Mouse (Mus musculus) embryonic facial prominence, embryonic 12.5 days (tissue): ENCODE measurements at regions not wholly inside any gene's neighbourhood (a gene's known extent, or its start where the extent isn't known, plus 50 kb on each side); places are given as distances from the start of the nearest gene placed in this dataset.

Experiments used
- ATAC-seq: fragments of 200-750 bp; cut with Nextera tagmentation; 2 replicates; pipeline ENCODE4 v1.8.0; 2017; ENCODE audit not compliant: insufficient number of reproducible peaks, insufficient read depth, low FRiP score, low TSS enrichment
- H3K27ac ChIP-seq: fragments of 300-500 bp; sonication (generic); 2 replicates; pipeline ENCODE4 v1.5.1; 2016; ENCODE audit warnings: mild to moderate bottlenecking
- H3K27me3 ChIP-seq: fragments of 300-500 bp; sonication (generic); 2 replicates; pipeline ENCODE4 v1.6.1; 2016; ENCODE audit warnings: mild to moderate bottlenecking, moderate library complexity
- H3K36me3 ChIP-seq: fragments of 300-500 bp; sonication (generic); 2 replicates; pipeline ENCODE4 v1.6.1; 2016; ENCODE audit warnings: mild to moderate bottlenecking
- H3K4me1 ChIP-seq: fragments of 300-500 bp; sonication (generic); 2 replicates; pipeline ENCODE4 v1.6.1; 2016
- H3K4me2 ChIP-seq: fragments of 300-500 bp; sonication (generic); replicated peaks from 2 replicates; pipeline ENCODE4 v1.6.1; 2016; ENCODE audit warnings: mild to moderate bottlenecking, moderate library complexity
- H3K4me3 ChIP-seq: fragments of 300-500 bp; sonication (generic); 2 replicates; pipeline ENCODE4 v1.5.1; 2016; ENCODE audit warnings: mild to moderate bottlenecking
- H3K9ac ChIP-seq: fragments of 300-500 bp; sonication (generic); 2 replicates; pipeline ENCODE4 v1.6.1; 2016; ENCODE audit warnings: mild to moderate bottlenecking, moderate library complexity
- H3K9me3 ChIP-seq: fragments of 300-500 bp; sonication (generic); 2 replicates; pipeline ENCODE4 v1.6.1; 2016; ENCODE audit warnings: mild to moderate bottlenecking, moderate library complexity
- WGBS: fragments of 180-500 bp; shearing (Covaris S2); methylation state at CpG from one replicate; pipeline ENCODE4 v1.1.7; 2016; 5-methylcytosine and 5-hydroxymethylcytosine counted together

DNA sequence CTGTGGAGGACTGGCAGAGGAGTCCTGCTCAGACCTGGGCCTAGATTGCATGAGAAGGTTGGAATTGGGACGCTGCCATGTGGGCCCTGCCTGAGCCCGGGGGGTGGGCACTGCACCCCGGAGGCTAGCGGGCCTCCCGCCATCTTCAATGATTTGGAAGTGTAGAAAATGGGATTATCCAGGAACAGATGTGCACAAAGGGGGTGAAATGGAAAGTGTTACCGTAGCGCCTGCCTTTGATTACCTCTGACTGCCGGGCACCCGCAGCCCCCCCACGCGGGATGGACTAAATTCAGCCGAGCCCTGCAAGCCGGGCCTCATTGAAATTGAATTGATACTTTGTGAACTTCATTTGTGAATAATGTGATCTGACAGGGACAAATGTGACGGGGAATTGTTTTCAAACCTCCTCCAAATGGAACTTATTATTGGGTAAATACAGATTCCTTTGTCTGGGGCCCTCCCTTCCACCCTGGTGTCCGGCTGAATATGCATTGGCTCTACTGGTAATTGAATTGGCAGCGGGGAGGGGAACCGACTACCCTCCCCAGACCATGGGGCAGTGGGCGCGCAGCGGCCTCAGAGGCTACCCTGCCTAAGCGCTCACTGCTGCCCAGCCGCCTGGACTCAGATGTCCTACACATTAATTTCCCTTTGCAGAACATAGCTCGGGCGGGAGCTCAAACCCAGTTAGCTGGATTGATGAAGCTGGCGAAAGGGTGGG is 77.9 kb upstream of the Nkx1-1 start:
- peaks cover 14% of the 10 kb centered on the region for H3K4me1 ChIP-seq
- H3K27me3 ChIP-seq = peaks cover 54% of the 10 kb centered on the region
- no peak overlapping the region for H3K27ac ChIP-seq
- H3K9me3 ChIP-seq = no peaks in the 10 kb centered on the region
- H3K9ac ChIP-seq = no peak overlapping the region
- peak overlapping the region; percentile 39 for H3K4me2 ChIP-seq
- ATAC-seq = 0 out of 2 replicates have a peak, but pooled peaks have one; percentile 47
- WGBS = 31% methylated on average over 25 of the region's 25 CpGs
- H3K36me3 ChIP-seq = no peaks in the 10 kb centered on the region
- no peak overlapping the region for H3K4me3 ChIP-seq

DNA sequence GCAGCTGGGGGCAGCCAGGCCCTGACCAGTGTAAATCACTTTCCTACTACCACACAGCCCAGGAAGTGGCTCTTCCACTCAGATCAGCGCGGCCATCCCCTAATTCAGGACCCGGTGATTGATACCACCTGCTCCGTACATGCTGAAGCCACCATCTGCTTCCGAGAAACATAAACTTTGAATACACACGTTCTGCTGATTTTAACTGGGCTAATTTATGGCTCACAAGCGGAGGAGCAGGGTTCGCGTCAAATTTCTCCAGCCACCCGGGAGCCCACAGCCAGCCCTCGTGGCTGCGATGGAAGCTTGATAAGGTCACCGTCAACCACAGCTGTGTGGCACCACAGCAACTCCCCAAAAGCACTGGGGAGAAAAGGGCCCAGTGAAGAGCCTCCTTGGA is 72.0 kb upstream of the Nkx1-1 start:
- Histone ChIP-seq H3K4me2 (0 out of 2 replicates have a peak overlapping the region, but pooled peaks have one; percentile 4), H3K27me3 (peaks cover 51% of the 10 kb centered on the region), H3K27ac (no peak overlapping the region), H3K4me1 (peaks cover 16% of the 10 kb centered on the region), H3K9ac (no peak overlapping the region), H3K4me3 (no peak overlapping the region), H3K36me3 (no peaks in the 10 kb centered on the region), H3K9me3 (no peaks in the 10 kb centered on the region)
- WGBS = 15% methylated on average over 13 of the region's 13 CpGs
- no peak for ATAC-seq

DNA sequence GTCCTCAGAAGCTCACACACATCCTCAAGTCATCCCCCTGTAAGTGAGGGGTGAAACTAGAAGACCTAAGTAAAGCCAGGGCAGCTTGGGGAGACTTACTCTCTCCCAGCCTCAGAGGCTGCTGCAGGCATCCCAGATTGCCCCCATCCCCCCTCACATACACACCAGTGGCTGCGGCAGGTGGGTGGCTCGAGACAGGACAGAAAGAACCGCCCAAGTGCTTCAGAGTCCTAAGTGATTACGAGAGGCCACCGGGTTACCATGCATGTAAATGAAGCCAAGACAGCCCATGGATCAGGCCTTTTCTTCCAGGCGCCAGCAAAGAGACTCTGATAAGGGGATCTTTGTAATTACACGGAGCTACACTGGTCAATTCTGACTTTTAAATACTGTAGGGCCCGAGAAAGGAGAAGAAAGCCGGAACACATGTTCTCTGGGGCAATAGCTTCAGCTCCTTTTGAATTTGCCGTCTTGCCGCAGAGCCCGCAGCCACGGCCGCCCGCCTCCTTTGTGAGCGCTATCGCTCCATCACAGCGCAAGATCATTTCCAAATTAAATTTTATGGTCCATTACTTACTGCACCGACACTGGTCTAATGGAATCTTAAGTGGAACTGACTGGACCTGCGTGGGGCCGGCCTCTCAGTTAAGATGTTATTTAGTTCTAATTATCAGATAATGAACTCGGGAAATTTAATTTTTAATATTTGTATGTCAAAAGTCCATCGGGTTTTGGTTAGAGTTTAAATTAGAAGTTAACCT is 68.1 kb upstream of the Nkx1-1 start:
- Histone ChIP-seq H3K9me3 (no peaks in the 10 kb centered on the region), H3K9ac (no peak overlapping the region), H3K4me1 (peaks cover 15% of the 10 kb centered on the region), H3K27me3 (peaks cover 66% of the 10 kb centered on the region), H3K27ac (no peak overlapping the region), H3K4me2 (no peak overlapping the region), H3K36me3 (no peaks in the 10 kb centered on the region), H3K4me3 (no peak overlapping the region)
- ATAC-seq = no peak
- WGBS = 40% methylated on average over 23 of the region's 23 CpGs

GRCm38 (mm10) chr5:33501211-33501610 is 67.4 kb upstream of the Nkx1-1 start:
- H3K4me3 ChIP-seq = no peak overlapping the region
- peaks cover 62% of the 10 kb centered on the region for H3K27me3 ChIP-seq
- WGBS = 58% methylated on average over 7 of the region's 7 CpGs
- peaks cover 8% of the 10 kb centered on the region for H3K4me1 ChIP-seq
- ATAC-seq = no peak; the same call in 1 of the 2 replicates
- H3K27ac ChIP-seq = no peak overlapping the region
- no peaks in the 10 kb centered on the region for H3K36me3 ChIP-seq
- H3K9ac ChIP-seq = no peak overlapping the region
- H3K9me3 ChIP-seq = no peaks in the 10 kb centered on the region
- no peak overlapping the region for H3K4me2 ChIP-seq

DNA sequence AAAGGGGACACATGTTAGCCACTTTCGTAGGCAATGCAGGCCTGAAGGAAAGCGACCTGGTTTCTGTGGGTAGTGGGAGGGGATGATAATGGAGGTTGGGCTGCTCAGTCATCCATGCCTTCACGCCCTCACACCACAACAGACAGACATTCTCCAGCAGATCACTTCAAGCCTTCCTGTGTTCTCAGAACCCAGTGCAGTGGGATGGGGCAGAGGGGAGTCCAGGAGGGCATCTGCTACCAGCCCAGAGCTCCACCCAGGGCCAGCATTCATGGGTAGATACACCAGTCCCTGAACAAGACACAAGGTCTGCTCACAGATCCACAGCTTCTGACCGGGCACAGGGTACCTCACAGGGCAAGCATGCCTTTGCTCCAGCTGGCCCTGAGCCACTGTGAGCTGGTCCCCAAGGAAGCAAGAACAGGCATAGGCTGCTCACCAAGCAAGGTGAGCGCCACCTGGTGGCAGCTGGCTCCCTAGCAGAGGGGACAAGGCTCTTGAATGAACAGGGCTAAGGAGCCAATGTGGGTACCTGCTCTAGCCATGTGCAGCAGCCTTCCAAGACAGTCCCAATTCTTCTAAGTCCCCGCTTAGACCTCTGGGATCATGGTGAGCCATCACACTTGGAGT is 62.2 kb upstream of the Nkx1-1 start:
- no peak overlapping the region for H3K4me2 ChIP-seq
- no peak overlapping the region for H3K9ac ChIP-seq
- peaks cover 42% of the 10 kb centered on the region for H3K27me3 ChIP-seq
- H3K9me3 ChIP-seq = no peaks in the 10 kb centered on the region
- no peaks in the 10 kb centered on the region for H3K36me3 ChIP-seq
- H3K27ac ChIP-seq = no peak overlapping the region
- H3K4me3 ChIP-seq = no peak overlapping the region
- ATAC-seq = peak; percentile 84
- H3K4me1 ChIP-seq = no peaks in the 10 kb centered on the region
- 31% methylated on average over 6 of the region's 6 CpGs for WGBS

DNA sequence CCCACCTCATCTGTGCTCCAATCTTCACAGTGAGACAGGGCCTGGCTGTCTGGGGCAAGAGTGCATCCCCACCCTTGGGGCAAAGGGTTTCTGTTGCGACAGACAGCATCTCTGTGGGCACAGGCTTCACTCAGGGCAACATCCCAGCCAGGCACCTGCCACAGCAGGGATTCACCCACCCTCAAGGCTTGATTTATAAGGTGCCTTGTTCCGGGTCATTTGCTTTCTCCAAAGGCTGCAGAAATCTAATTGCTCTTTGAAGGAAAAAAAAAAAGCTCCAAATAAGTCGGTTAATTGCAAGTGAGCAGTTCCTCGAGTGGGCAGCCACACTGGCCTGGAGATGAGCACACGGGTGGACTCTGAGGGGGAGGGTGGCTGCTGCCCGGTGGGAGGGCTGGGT is 61.5 kb upstream of the Nkx1-1 start:
- peaks cover 35% of the 10 kb centered on the region for H3K27me3 ChIP-seq
- no peak overlapping the region for H3K4me2 ChIP-seq
- no peaks in the 10 kb centered on the region for H3K9me3 ChIP-seq
- no peak overlapping the region for H3K27ac ChIP-seq
- no peaks in the 10 kb centered on the region for H3K36me3 ChIP-seq
- ATAC-seq = no peak
- no peak overlapping the region for H3K9ac ChIP-seq
- 48% methylated on average over 6 of the region's 6 CpGs for WGBS
- H3K4me3 ChIP-seq = no peak overlapping the region
- H3K4me1 ChIP-seq = no peaks in the 10 kb centered on the region

GRCm38 (mm10) chr5:33492604-33493315 is 59.0 kb upstream of the Nkx1-1 start:
- Histone ChIP-seq H3K27me3 (peaks cover 26% of the 10 kb centered on the region), H3K27ac (no peak overlapping the region), H3K9me3 (no peaks in the 10 kb centered on the region), H3K9ac (no peak overlapping the region), H3K4me3 (no peak overlapping the region), H3K4me1 (peaks cover 6% of the 10 kb centered on the region; the same call in 1 of the 2 replicates), H3K36me3 (no peaks in the 10 kb centered on the region), H3K4me2 (no peak overlapping the region)
- no peak for ATAC-seq
- 88% methylated on average over 11 of the region's 11 CpGs for WGBS

DNA sequence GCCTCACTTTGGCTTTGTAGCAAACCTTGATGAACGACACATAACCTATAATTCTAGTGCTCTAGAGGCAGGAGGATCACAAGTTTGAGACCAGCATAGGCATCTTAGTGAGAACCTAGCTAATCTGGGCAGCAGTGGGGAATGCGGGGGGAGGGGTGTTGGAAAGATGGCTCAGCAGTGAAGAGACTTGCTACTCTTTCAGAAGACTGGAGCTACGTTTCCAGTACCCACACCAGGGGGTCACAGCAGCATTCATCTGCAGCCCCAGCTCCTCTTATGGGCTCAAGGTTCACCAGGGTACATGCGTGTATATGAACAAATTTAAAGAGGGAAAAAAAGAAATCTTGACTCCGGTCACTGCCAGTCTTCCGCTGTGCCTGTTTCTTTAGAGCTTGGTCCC is 55.5 kb upstream of the Nkx1-1 start:
- Histone ChIP-seq H3K36me3 (no peaks in the 10 kb centered on the region), H3K4me3 (no peak overlapping the region), H3K4me2 (no peak overlapping the region), H3K9me3 (no peaks in the 10 kb centered on the region), H3K9ac (no peak overlapping the region), H3K4me1 (peaks cover 6% of the 10 kb centered on the region; the same call in 1 of the 2 replicates), H3K27ac (no peak overlapping the region), H3K27me3 (peaks cover 19% of the 10 kb centered on the region; the same call in 1 of the 2 replicates)
- no peak for ATAC-seq
- WGBS = 73% methylated on average over 6 of the region's 6 CpGs

- peaks cover 19% of the 10 kb centered on the region; the same call in 1 of the 2 replicates for H3K27me3 ChIP-seq
- H3K27ac ChIP-seq = no peak overlapping the region
- H3K4me1 ChIP-seq = peaks cover 6% of the 10 kb centered on the region; the same call in 1 of the 2 replicates
- no peak overlapping the region for H3K4me2 ChIP-seq
- ATAC-seq = no peak
- WGBS = 7% methylated on average over 9 of the region's 9 CpGs
- no peak overlapping the region for H3K9ac ChIP-seq
- H3K9me3 ChIP-seq = no peaks in the 10 kb centered on the region
- no peaks in the 10 kb centered on the region for H3K36me3 ChIP-seq
- no peak overlapping the region for H3K4me3 ChIP-seq
Measured at GRCm38 (mm10) chr5:33488152-33488561, 54.4 kb upstream of the Nkx1-1 start.

GRCm38 (mm10) chr5:33485765-33486164 is 52.0 kb upstream of the Nkx1-1 start:
- H3K36me3 ChIP-seq = no peaks in the 10 kb centered on the region
- H3K9ac ChIP-seq = no peak overlapping the region
- H3K4me1 ChIP-seq = peaks cover 8% of the 10 kb centered on the region; the same call in 1 of the 2 replicates
- H3K4me2 ChIP-seq = no peak overlapping the region
- H3K27ac ChIP-seq = no peak overlapping the region
- ATAC-seq = no peak
- H3K27me3 ChIP-seq = peaks cover 19% of the 10 kb centered on the region; the same call in 1 of the 2 replicates
- WGBS = 44% methylated on average over 15 of the region's 15 CpGs
- H3K9me3 ChIP-seq = no peaks in the 10 kb centered on the region
- no peak overlapping the region for H3K4me3 ChIP-seq
